Comparison of ENCODE assay signal across 30 mouse cellular contexts in the genomic region with DNA sequence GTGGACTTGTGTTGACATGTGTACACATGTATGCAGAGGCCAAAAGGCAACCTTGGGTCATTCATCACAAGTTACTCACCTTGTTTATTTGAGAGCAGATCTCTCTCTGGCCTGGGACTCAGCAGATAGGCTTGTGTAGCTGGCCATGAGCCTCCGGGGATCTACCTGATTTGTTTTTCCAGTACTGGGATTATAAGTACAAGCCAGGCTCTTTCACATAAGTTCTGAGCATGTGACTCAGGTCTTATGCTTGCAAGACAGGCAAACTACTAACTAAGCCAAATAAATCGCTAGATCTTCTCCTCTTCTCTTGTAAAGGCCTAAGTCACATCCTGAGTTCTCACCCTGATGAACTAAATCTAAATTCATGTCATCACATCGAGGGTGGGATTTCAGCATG.
"Had no signal": no experiment of that assay in that cellular context is flagged by ENCODE, and none has a peak within 500 bp of the region (broad histone marks: within the 10 kb centered on the region; RNA-seq: fewer than 3 reads in every experiment).

No protein-coding gene starts in this region.

- ATAC-seq: liver, embryonic 12.5 days; liver, postnatal 0 days; lung, postnatal 0 days; midbrain, embryonic 13.5 days; midbrain, embryonic 16.5 days had no signal

- H3K36me3 ChIP-seq: limb, embryonic 15.5 days; liver, embryonic 12.5 days; liver, embryonic 13.5 days; liver, embryonic 15.5 days; lung, embryonic 15.5 days; midbrain, embryonic 10.5 days; midbrain, embryonic 12.5 days; midbrain, embryonic 13.5 days had no signal

- H3K4me2 ChIP-seq: limb, embryonic 12.5 days; limb, embryonic 13.5 days; limb, embryonic 15.5 days; liver, embryonic 11.5 days; liver, embryonic 12.5 days; liver, embryonic 13.5 days; liver, embryonic 15.5 days; lung, embryonic 14.5 days; lung, embryonic 15.5 days; midbrain, embryonic 12.5 days; midbrain, embryonic 13.5 days had no signal

- H3K9ac ChIP-seq: limb, embryonic 12.5 days; limb, embryonic 13.5 days; limb, embryonic 15.5 days; liver, embryonic 12.5 days; liver, embryonic 13.5 days; liver, embryonic 14.5 days; liver, embryonic 15.5 days; liver, postnatal 0 days; lung, embryonic 14.5 days; lung, embryonic 15.5 days; midbrain, embryonic 12.5 days; midbrain, embryonic 13.5 days had no signal

- H3K27me3 ChIP-seq: limb, embryonic 12.5 days; limb, embryonic 13.5 days; limb, embryonic 15.5 days; liver, embryonic 12.5 days; liver, embryonic 13.5 days; liver, embryonic 15.5 days; lung, embryonic 15.5 days; midbrain, embryonic 12.5 days; midbrain, embryonic 13.5 days had no signal

- DNase-seq: left cerebral cortex, postnatal 4 days; liver; liver, embryonic 13.5 days; liver, postnatal 0 days; lung, adult 18-20 months; lung, adult 2 months; lung, embryonic 14.5 days; lung, postnatal 10 days; lung, postnatal 14 days; lung, postnatal 36 days; lung, postnatal 4 days; midbrain, embryonic 14.5 days had no signal

- H3K4me3 ChIP-seq: left cerebral cortex, adult 2 months; limb, embryonic 10.5 days; limb, embryonic 12.5 days; limb, embryonic 13.5 days; limb, embryonic 15.5 days; liver, embryonic 12.5 days; liver, embryonic 13.5 days; liver, embryonic 15.5 days; lung, embryonic 15.5 days; megakaryocyte, embryonic 14.5 days; midbrain, embryonic 10.5 days; midbrain, embryonic 12.5 days; midbrain, embryonic 13.5 days; myocyte had no signal

- H3K27ac ChIP-seq: left cerebral cortex, adult 2 months; limb, embryonic 10.5 days; limb, embryonic 12.5 days; limb, embryonic 13.5 days; limb, embryonic 15.5 days; liver, embryonic 12.5 days; liver, embryonic 13.5 days; liver, embryonic 14.5 days; liver, embryonic 15.5 days; lung, embryonic 15.5 days; macrophage; midbrain, embryonic 10.5 days; midbrain, embryonic 12.5 days; midbrain, embryonic 13.5 days had no signal

- H3K4me1 ChIP-seq: limb, embryonic 15.5 days; liver, embryonic 12.5 days; liver, embryonic 13.5 days; liver, embryonic 15.5 days; lung, embryonic 15.5 days; megakaryocyte, embryonic 14.5 days; midbrain, embryonic 10.5 days; midbrain, embryonic 12.5 days; midbrain, embryonic 13.5 days had no signal

- H3K9me3 ChIP-seq: limb, embryonic 10.5 days; limb, embryonic 12.5 days; limb, embryonic 13.5 days; limb, embryonic 15.5 days; liver, embryonic 12.5 days; liver, embryonic 13.5 days; liver, embryonic 15.5 days; lung, embryonic 15.5 days; megakaryocyte, embryonic 14.5 days; midbrain, embryonic 10.5 days; midbrain, embryonic 12.5 days; midbrain, embryonic 13.5 days had no signal
